Mouse (Mus musculus) cerebellum, adult 2 months (tissue): Measurements from ENCODE around the gene Mtmr10.

Source experiments
- CTCF ChIP-seq: fragments of 200-500 bp; IDR thresholded peaks from 2 replicates; pipeline ENCODE4 v1.5.1; 2011; ENCODE audit warnings: low read depth, mild to moderate bottlenecking, control low read depth, low read length, moderate library complexity, borderline replicate concordance; ENCODE audit not compliant: insufficient read depth
- POLR2A ChIP-seq: fragments of 200-500 bp; IDR thresholded peaks from 2 replicates; pipeline ENCODE4 v1.6.1; 2011; ENCODE audit warnings: low read length, control low read depth, borderline replicate concordance; ENCODE audit not compliant: insufficient read depth

DNA sequence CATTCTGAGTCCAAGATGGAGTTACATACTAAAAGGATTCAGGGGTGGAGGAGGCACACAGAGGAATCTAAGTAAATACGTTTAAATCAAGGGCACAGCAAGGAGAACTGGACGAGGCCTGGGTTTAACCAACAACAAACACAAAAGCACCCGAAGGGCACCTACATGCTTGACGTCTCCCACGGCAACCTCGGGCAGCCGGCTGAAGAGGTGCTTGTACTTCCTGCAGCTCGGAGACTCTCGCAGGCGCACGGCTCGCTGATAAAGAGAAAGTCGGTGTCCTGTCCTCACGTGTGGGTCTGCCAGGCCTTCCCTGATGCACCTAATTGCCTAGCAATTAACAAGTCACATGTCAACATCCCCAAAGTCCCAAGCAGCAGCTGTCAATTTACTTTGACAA is 66.8 kb downstream of the Mtmr10 start:
- no peak for TF ChIP-seq POLR2A
- no peak for TF ChIP-seq CTCF
